Mouse (Mus musculus) MEL (cell line): Measurements from ENCODE around the gene Ezr. TPM values are rescaled to one million over a fixed set of nuclear protein-coding genes. Genes with fewer than 3 reads are reported as not detected.

ENCODE experiments used
- DNase-seq: peaks from one replicate; pipeline ENCODE4 v3.0.0; 2011; ENCODE audit warnings: low read depth, low spot score
- H3K27ac ChIP-seq: 2 replicates; pipeline ENCODE4 v1.5.1; 2012; ENCODE audit warnings: low read depth, mild to moderate bottlenecking, control low read depth, low read length, moderate library complexity; ENCODE audit not compliant: control insufficient read depth
- H3K27me3 ChIP-seq, 2 experiments: fragments of 150-350 bp in 1 of 2; sonication (generic) in 1 of 2; 2 replicates each; pipeline ENCODE4 v1.6.1; 2012; ENCODE audit warnings: low read length in 2 of 2, mild to moderate bottlenecking in 2 of 2, improper control_type of control experiment in 1 of 2, moderate library complexity in 1 of 2; ENCODE audit not compliant: insufficient read depth in 2 of 2, control insufficient read depth in 1 of 2
- H3K36me3 ChIP-seq, 2 experiments: 2 replicates each; pipeline ENCODE4 v1.6.1; 2012 to 2014; ENCODE audit warnings: low read length in 2 of 2, improper control_type of control experiment in 1 of 2, inconsistent platforms in 1 of 2, mild to moderate bottlenecking in 1 of 2; ENCODE audit not compliant: insufficient read depth in 2 of 2, control insufficient read depth in 1 of 2
- H3K4me1 ChIP-seq, 2 experiments: fragments of 150-350 bp in 1 of 2; sonication (generic) in 1 of 2; 2 replicates each; pipeline ENCODE4 v1.6.1; 2012; ENCODE audit warnings: low read length in 2 of 2, improper control_type of control experiment in 1 of 2, mild to moderate bottlenecking in 1 of 2; ENCODE audit not compliant: insufficient read depth in 2 of 2, control insufficient read depth in 1 of 2
- H3K4me3 ChIP-seq, 2 experiments: fragments of 150-350 bp in 1 of 2; sonication (generic) in 1 of 2; 2 replicates each; pipeline ENCODE4 v1.5.1; 2012; ENCODE audit warnings: low read depth in 2 of 2, low read length in 2 of 2, mild to moderate bottlenecking in 2 of 2, moderate library complexity in 2 of 2, control low read depth in 1 of 2, improper control_type of control experiment in 1 of 2; ENCODE audit not compliant: control insufficient read depth in 1 of 2, insufficient read depth in 1 of 2
- H3K79me2 ChIP-seq: 2 replicates; pipeline ENCODE4 v1.6.1; 2012; ENCODE audit warnings: mild to moderate bottlenecking, low read length, moderate library complexity; ENCODE audit not compliant: control insufficient read depth, poor library complexity, insufficient read depth
- H3K9ac ChIP-seq: 2 replicates; pipeline ENCODE4 v1.6.1; 2012; ENCODE audit warnings: low read depth, mild to moderate bottlenecking, control low read depth, low read length, moderate library complexity; ENCODE audit not compliant: control insufficient read depth, poor library complexity, severe bottlenecking
- H3K9me3 ChIP-seq: fragments of 150-350 bp; sonication (generic); replicated peaks from 2 replicates; pipeline ENCODE4 v1.6.1; 2012; ENCODE audit warnings: mild to moderate bottlenecking, low read length, improper control_type of control experiment, moderate library complexity; ENCODE audit not compliant: insufficient read depth
- CHD2 ChIP-seq: IDR thresholded peaks from 2 replicates; pipeline ENCODE4 v1.6.1; 2011; ENCODE audit warnings: low read length, improper control_type of control experiment
- CTCF ChIP-seq, 3 experiments: IDR thresholded peaks in 2 of 3; conservative IDR thresholded peaks in 1 of 3; 2 replicates each; pipeline ENCODE4 v1.5.1; 2011 to 2012; ENCODE audit warnings: low read length in 3 of 3, low read depth in 2 of 3, mild to moderate bottlenecking in 2 of 3, improper control_type of control experiment in 1 of 3, inconsistent platforms in 1 of 3, mixed read lengths in 1 of 3, moderate library complexity in 1 of 3; ENCODE audit not compliant: control insufficient read depth in 1 of 3, insufficient read depth in 1 of 3, poor library complexity in 1 of 3, severe bottlenecking in 1 of 3
- ELF1 ChIP-seq: IDR thresholded peaks from 2 replicates; pipeline ENCODE4 v1.6.1; 2014; ENCODE audit warnings: low read depth, mild to moderate bottlenecking, inconsistent platforms, low read length, improper control_type of control experiment, moderate library complexity
- EP300 ChIP-seq, 2 experiments: IDR thresholded peaks; 2 replicates each; pipeline ENCODE4 v1.6.1; 2011; ENCODE audit warnings: improper control_type of control experiment in 2 of 2, low read length in 2 of 2, low read depth in 1 of 2, mild to moderate bottlenecking in 1 of 2
- ETS1 ChIP-seq: IDR thresholded peaks from 2 replicates; pipeline ENCODE4 v1.6.1; 2012; ENCODE audit warnings: low read depth, mild to moderate bottlenecking, inconsistent platforms, low read length, improper control_type of control experiment, moderate library complexity
- GABPA ChIP-seq: IDR thresholded peaks from 2 replicates; pipeline ENCODE4 v1.6.1; 2012; ENCODE audit warnings: low read depth, mild to moderate bottlenecking, inconsistent platforms, low read length, improper control_type of control experiment, moderate library complexity
- HCFC1 ChIP-seq: IDR thresholded peaks from 2 replicates; pipeline ENCODE4 v1.6.1; 2012; ENCODE audit warnings: low read depth, mild to moderate bottlenecking, inconsistent platforms, low read length, improper control_type of control experiment, moderate library complexity
- MXI1 ChIP-seq: IDR thresholded peaks from 2 replicates; pipeline ENCODE4 v1.6.1; 2011; ENCODE audit warnings: mild to moderate bottlenecking, low read depth, low read length, improper control_type of control experiment
- MYC ChIP-seq: IDR thresholded peaks from 2 replicates; pipeline ENCODE4 v1.6.1; 2011; ENCODE audit warnings: low read depth, mild to moderate bottlenecking, low read length, improper control_type of control experiment, moderate library complexity
- RAD21 ChIP-seq: IDR thresholded peaks from 2 replicates; pipeline ENCODE4 v1.6.1; 2011; ENCODE audit warnings: mild to moderate bottlenecking, low read depth, low read length, improper control_type of control experiment
- RCOR1 ChIP-seq: IDR thresholded peaks from 2 replicates; pipeline ENCODE4 v1.6.1; 2012; ENCODE audit warnings: low read depth, mild to moderate bottlenecking, inconsistent platforms, low read length, improper control_type of control experiment
- SIN3A ChIP-seq: IDR thresholded peaks from 2 replicates; pipeline ENCODE4 v1.6.1; 2012; ENCODE audit warnings: low read length, improper control_type of control experiment, inconsistent platforms
- SMC3 ChIP-seq: IDR thresholded peaks from 2 replicates; pipeline ENCODE4 v1.6.1; 2011; ENCODE audit warnings: low read depth, low read length, improper control_type of control experiment
- TAL1 ChIP-seq: IDR thresholded peaks from 2 replicates; pipeline ENCODE4 v1.6.1; 2012; ENCODE audit warnings: mild to moderate bottlenecking, inconsistent platforms, low read length, moderate library complexity, mixed read lengths
- TBP ChIP-seq: IDR thresholded peaks from 2 replicates; pipeline ENCODE4 v1.8.0; 2011; ENCODE audit warnings: low read depth, low read length, improper control_type of control experiment
- ZC3H11A ChIP-seq: IDR thresholded peaks from 2 replicates; pipeline ENCODE4 v1.6.1; 2012; ENCODE audit warnings: low read depth, mild to moderate bottlenecking, inconsistent platforms, low read length, improper control_type of control experiment
- ZKSCAN1 ChIP-seq: IDR thresholded peaks from 2 replicates; pipeline ENCODE4 v1.6.1; 2012; ENCODE audit warnings: low read depth, mild to moderate bottlenecking, inconsistent platforms, low read length, improper control_type of control experiment, moderate library complexity
- ZMIZ1 ChIP-seq: IDR thresholded peaks from 2 replicates; pipeline ENCODE4 v1.6.1; 2012; ENCODE audit warnings: low read depth, mild to moderate bottlenecking, inconsistent platforms, low read length, improper control_type of control experiment, moderate library complexity
- ZNF384 ChIP-seq: IDR thresholded peaks from 2 replicates; pipeline ENCODE4 v1.6.1; 2012; ENCODE audit warnings: low read depth, mild to moderate bottlenecking, inconsistent platforms, low read length, improper control_type of control experiment
- polyA plus RNA-seq, 2 experiments: library from polyadenylated mRNA; stranded (reverse) in 1 of 2; unstranded in 1 of 2; fragments of >175 nt in 1 of 2; fragments of >200 nt in 1 of 2; gene quantifications; 2 replicates each; pipeline versions ENCODE4 v1.2.1 to v1.2.4; 2012; ENCODE audit warnings: low replicate concordance in 2 of 2, low read depth in 1 of 2; ENCODE audit not compliant: insufficient read length in 2 of 2, insufficient read depth in 1 of 2, missing spikeins in 1 of 2
- total RNA-seq: library from RNA; depleted of rRNA; stranded (reverse); fragments of 300-350 nt; gene quantifications from 2 replicates; pipeline ENCODE4 v1.2.3, GENCODE M21; 2012

Ezr gene
- total and polyA plus RNA-seq, 3 experiments, result 48.7 to 88.7 TPM; not detected in 1

GRCm38 (mm10) chr17:6778771-6779509 is 3.6 kb downstream of the Ezr start:
- peaks cover 0 to 15% of the 10 kb centered on the region in 2 experiments; a peak in 3 of 4 replicates for H3K36me3 ChIP-seq
- DNase-seq, result no peak

GRCm38 (mm10) chr17:6778332-6778683 is 4.3 kb downstream of the Ezr start:
- peak; percentile 85 for DNase-seq
- no peaks in the 10 kb centered on the region for H3K27me3 ChIP-seq
- H3K9me3 ChIP-seq, result no peaks in the 10 kb centered on the region
- peak overlapping the region; percentile 36 to 64 for H3K4me3 ChIP-seq
- peaks cover 0 to 12% of the 10 kb centered on the region in 2 experiments; a peak in 3 of 4 replicates for H3K36me3 ChIP-seq
- TF ChIP-seq SIN3A (peak; percentile 91), ZMIZ1 (no peak), TBP (peak; percentile 41; the same call in 1 of the 2 replicates), HCFC1 (peak; percentile 61; the same call in 1 of the 2 replicates), ZNF384 (peak; percentile 100), RCOR1 (peak; percentile 41; the same call in 1 of the 2 replicates), ELF1 (peak; percentile 44; the same call in 1 of the 2 replicates), ETS1 (0 out of 2 replicates have a peak, but pooled peaks have one; percentile 16), MXI1 (no peak; the same call in 1 of the 2 replicates), MYC (peak; percentile 66), SMC3 (peak; percentile 84), CHD2 (no peak), RAD21 (peak; percentile 80), EP300 (IDR thresholded peaks at IDR 0.05; ENCODE audit: low read depth in 1 of 2, low read length in 2 of 2) (peak in 1 of 2 experiments; percentile 30; a peak in 1 of 4 replicates), ZC3H11A (peak; percentile 83), CTCF (IDR thresholded peaks at IDR 0.05 in 2 of 3, conservative IDR thresholded peaks at IDR 0.05 in 1 of 3; ENCODE audit: control insufficient read depth in 1 of 3, insufficient read depth in 1 of 3, low read depth in 2 of 3, low read length in 3 of 3, poor library complexity in 1 of 3, severe bottlenecking in 1 of 3) (peak; percentile 14 to 80 (median 17); a peak in 4 of 6 replicates), ZKSCAN1 (peak; percentile 81; the same call in 1 of the 2 replicates), TAL1 (no peak)
- peak overlapping the region; percentile 74 for H3K27ac ChIP-seq
- H3K4me1 ChIP-seq, result peaks cover 7 to 9% of the 10 kb centered on the region in 2 experiments; a peak in 3 of 4 replicates
- peaks cover 47% of the 10 kb centered on the region for H3K79me2 ChIP-seq
- H3K9ac ChIP-seq, result peak overlapping the region; percentile 63

More at GRCm38 (mm10) chr17:6778771-6779509, 3.6 kb downstream of the Ezr start:
- Histone ChIP-seq H3K9me3 (no peaks in the 10 kb centered on the region), H3K9ac (peak overlapping the region; percentile 63), H3K27me3 (no peaks in the 10 kb centered on the region), H3K27ac (peak overlapping the region; percentile 74), H3K79me2 (peaks cover 45% of the 10 kb centered on the region), H3K4me1 (peaks cover 7% of the 10 kb centered on the region in 2 experiments; a peak in 3 of 4 replicates), H3K4me3 (peak overlapping the region; percentile 36 to 64)
- TF ChIP-seq GABPA (no peak), RCOR1 (no peak), CTCF (IDR thresholded peaks at IDR 0.05 in 2 of 3, conservative IDR thresholded peaks at IDR 0.05 in 1 of 3; ENCODE audit: control insufficient read depth in 1 of 3, insufficient read depth in 1 of 3, low read depth in 2 of 3, low read length in 3 of 3, poor library complexity in 1 of 3, severe bottlenecking in 1 of 3) (no peak)
